Mouse (Mus musculus): ENCODE measurements around the gene Tbc1d16. TPM values are rescaled to one million over a fixed set of nuclear protein-coding genes. Genes with fewer than 3 reads are reported as not detected.

Tbc1d16 gene
- polyA plus RNA-seq, 1 experiment, result 5.8 TPM

DNA sequence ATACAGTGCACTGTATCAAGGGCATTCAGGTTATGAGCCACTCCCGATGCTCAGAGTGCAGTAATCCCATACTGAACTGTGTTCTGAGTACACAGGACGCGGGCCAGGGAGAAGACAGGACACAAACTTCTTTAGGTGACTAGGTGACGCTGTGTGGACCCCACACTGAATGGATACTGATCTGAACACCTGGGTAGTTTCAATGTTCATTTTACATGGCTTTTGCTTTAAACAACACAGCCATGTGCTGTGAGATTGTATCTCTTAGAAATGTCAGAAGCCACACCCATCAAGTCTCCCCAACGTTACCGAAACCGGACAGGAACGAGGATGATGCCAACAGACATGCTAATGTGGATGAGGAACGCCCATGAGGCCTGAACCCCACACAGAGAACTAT lies 35.7 kb downstream of the Tbc1d16 start:
- TF ChIP-seq CTCF (IDR thresholded peaks at IDR 0.05; ENCODE audit: low read depth, low read length), result no peak
- no peak for TF ChIP-seq POLR2A (IDR thresholded peaks at IDR 0.05; ENCODE audit: borderline replicate concordance, low read depth, low read length)
- H3K4me3 ChIP-seq (ENCODE audit: insufficient read depth, low read length), result no peak overlapping the region
- no peak overlapping the region for H3K27ac ChIP-seq (ENCODE audit: insufficient read depth, low read depth, low read length)
- peaks cover 4% of the 10 kb centered on the region; the same call in 1 of the 2 replicates for H3K4me1 ChIP-seq (ENCODE audit: control insufficient read depth, insufficient read depth, low read length)

DNA sequence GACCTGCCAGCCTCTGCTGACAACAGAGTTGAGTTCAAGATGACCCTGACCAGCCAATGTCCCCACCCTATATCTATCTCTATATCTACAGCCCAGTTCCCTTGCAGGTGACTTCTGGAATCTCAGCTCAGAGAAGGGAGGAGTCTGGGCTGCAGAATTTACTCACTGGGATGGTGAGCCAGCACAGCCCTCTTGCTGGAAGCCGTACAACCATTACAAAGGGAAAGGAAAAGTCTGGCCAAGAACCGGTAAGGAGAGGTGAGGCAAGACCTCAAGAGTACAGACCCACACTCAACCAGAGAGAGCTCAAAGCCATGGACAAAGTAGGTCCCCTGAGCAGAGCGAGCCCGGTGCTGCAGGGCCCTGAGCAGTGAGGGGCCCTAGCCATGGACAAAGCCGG lies 36.1 kb downstream of the Tbc1d16 start:
- peaks cover 4% of the 10 kb centered on the region; the same call in 1 of the 2 replicates for H3K4me1 ChIP-seq (ENCODE audit: control insufficient read depth, insufficient read depth, low read length)
- no peak overlapping the region for H3K4me3 ChIP-seq (ENCODE audit: insufficient read depth, low read length)
- TF ChIP-seq POLR2A (IDR thresholded peaks at IDR 0.05; ENCODE audit: borderline replicate concordance, low read depth, low read length), result no peak
- TF ChIP-seq CTCF (IDR thresholded peaks at IDR 0.05; ENCODE audit: low read depth, low read length), result no peak
- H3K27ac ChIP-seq (ENCODE audit: insufficient read depth, low read depth, low read length), result no peak overlapping the region

DNA sequence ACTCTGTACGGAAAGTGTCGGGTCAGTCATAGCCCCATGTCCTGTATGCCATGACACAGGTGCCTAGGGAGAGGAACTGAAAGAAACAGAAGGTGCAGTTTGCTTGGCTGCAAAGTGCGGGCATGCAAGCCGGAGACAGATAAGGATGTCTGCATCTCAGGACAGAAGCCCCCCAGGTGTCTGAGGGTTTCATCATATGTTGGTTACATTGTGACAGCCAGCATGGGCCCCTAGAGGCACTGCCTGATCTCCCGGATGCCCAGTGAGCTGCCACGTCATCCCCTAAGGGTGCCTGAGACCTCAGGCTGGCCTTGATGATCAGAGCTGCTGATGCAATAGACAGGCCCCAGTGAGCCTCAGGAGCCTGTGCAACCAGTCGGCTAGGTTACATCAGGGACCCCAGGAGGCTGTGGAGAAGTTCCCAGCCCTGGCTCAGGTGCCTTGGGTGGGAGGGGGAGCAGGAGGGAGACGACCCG lies 36.7 kb downstream of the Tbc1d16 start:
- H3K4me3 ChIP-seq (ENCODE audit: insufficient read depth, low read length), result no peak overlapping the region
- peaks cover 4% of the 10 kb centered on the region; the same call in 1 of the 2 replicates for H3K4me1 ChIP-seq (ENCODE audit: control insufficient read depth, insufficient read depth, low read length)
- no peak overlapping the region for H3K27ac ChIP-seq (ENCODE audit: insufficient read depth, low read depth, low read length)
- TF ChIP-seq CTCF (IDR thresholded peaks at IDR 0.05; ENCODE audit: low read depth, low read length) (no peak), POLR2A (IDR thresholded peaks at IDR 0.05; ENCODE audit: borderline replicate concordance, low read depth, low read length) (no peak)

DNA sequence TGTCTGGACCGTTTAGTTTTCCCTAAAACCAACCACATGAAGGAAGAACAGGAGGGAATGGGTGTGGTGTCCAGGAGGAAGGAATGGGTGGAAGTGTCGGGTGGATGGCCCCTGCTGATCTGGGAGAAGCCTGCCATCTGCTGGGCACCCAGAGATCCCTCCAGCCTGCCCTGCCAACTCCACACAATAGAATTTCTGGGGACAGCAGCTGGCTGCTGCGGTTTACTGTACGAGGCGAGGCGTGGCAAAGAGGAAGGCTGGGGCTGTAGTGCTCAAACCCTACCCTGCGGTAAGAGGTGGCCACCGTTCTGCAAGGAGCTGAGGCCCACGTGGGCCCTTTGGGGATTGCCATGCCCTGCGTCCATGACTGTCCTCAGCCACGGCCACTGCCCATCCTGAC lies 37.8 kb downstream of the Tbc1d16 start:
- Histone ChIP-seq H3K4me3 (ENCODE audit: insufficient read depth, low read length) (no peak overlapping the region), H3K27ac (ENCODE audit: insufficient read depth, low read depth, low read length) (no peak overlapping the region), H3K4me1 (ENCODE audit: control insufficient read depth, insufficient read depth, low read length) (peaks cover 4% of the 10 kb centered on the region; the same call in 1 of the 2 replicates)
- TF ChIP-seq POLR2A (IDR thresholded peaks at IDR 0.05; ENCODE audit: borderline replicate concordance, low read depth, low read length), result no peak
- peak; percentile 59 for TF ChIP-seq CTCF (IDR thresholded peaks at IDR 0.05; ENCODE audit: low read depth, low read length)

DNA sequence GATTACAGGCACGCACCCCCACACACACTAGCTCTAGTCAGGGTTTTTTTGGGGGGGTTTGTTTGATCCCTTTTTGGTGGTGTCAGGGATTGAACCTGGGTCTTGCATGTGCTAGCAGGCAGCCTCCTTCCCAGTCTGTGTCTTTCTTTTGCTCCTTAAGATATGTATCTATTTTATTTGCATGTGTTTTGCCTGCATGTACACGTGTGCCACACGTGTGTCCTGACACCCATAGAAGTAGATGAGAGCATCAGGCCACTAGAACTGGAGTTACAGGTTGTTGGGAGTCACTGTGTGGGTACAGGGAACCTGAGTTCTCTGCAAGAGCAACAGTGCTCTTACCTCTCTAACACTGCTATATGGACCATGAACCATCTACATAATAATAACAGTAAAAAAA lies 39.0 kb downstream of the Tbc1d16 start:
- TF ChIP-seq POLR2A (IDR thresholded peaks at IDR 0.05; ENCODE audit: borderline replicate concordance, low read depth, low read length), result no peak
- TF ChIP-seq CTCF (IDR thresholded peaks at IDR 0.05; ENCODE audit: low read depth, low read length), result no peak
- Histone ChIP-seq H3K27ac (ENCODE audit: insufficient read depth, low read depth, low read length) (no peak overlapping the region), H3K4me3 (ENCODE audit: insufficient read depth, low read length) (no peak overlapping the region), H3K4me1 (ENCODE audit: control insufficient read depth, insufficient read depth, low read length) (peaks cover 4% of the 10 kb centered on the region; the same call in 1 of the 2 replicates)

DNA sequence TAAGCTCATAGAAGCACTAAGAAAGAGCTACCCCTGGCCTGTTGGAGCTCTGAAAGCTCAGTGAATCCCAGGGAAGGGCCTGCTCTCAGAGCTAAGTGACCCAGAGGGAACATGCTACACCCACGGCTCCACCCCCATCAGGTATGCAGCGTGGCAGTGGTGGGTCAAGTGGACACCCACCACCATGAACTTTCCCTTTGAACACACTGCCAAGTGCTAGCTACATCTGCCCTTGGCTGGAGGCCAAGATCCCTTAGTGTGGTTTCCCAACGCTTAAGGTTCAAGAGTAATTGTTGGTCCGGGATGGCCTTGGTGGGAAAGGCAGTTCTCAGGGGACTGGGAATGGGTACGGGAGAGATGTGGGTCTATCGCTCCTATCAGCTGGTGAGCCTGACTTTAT lies 39.9 kb downstream of the Tbc1d16 start:
- Histone ChIP-seq H3K27ac (ENCODE audit: insufficient read depth, low read depth, low read length) (no peak overlapping the region), H3K4me1 (ENCODE audit: control insufficient read depth, insufficient read depth, low read length) (peaks cover 4% of the 10 kb centered on the region; the same call in 1 of the 2 replicates), H3K4me3 (ENCODE audit: insufficient read depth, low read length) (no peak overlapping the region)
- TF ChIP-seq CTCF (IDR thresholded peaks at IDR 0.05; ENCODE audit: low read depth, low read length), result no peak
- no peak for TF ChIP-seq POLR2A (IDR thresholded peaks at IDR 0.05; ENCODE audit: borderline replicate concordance, low read depth, low read length)

DNA sequence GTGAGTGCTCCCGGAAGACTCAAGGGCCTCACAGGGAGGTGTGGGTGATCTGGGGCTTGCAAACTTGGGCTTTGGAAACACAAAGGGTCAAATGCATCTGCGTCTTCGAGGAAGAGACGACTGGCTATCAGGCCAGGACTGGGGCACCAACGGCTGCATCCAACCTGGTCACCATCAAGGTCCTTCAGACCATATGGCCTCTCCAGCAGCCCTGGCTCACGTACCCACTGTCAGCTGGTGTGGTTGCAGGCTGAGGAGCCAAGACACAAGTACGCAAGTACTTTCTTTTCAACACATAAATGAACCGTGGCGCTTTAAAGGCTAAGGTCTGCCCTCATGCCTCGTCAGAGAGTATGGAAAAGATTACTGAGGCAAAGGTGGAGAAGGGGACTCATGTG lies 40.5 kb downstream of the Tbc1d16 start:
- H3K27ac ChIP-seq (ENCODE audit: insufficient read depth, low read depth, low read length), result no peak overlapping the region
- no peak overlapping the region for H3K4me3 ChIP-seq (ENCODE audit: insufficient read depth, low read length)
- H3K4me1 ChIP-seq (ENCODE audit: control insufficient read depth, insufficient read depth, low read length), result peaks cover 4% of the 10 kb centered on the region; the same call in 1 of the 2 replicates
- TF ChIP-seq POLR2A (IDR thresholded peaks at IDR 0.05; ENCODE audit: borderline replicate concordance, low read depth, low read length) (no peak), CTCF (IDR thresholded peaks at IDR 0.05; ENCODE audit: low read depth, low read length) (0 out of 2 replicates have a peak, but pooled peaks have one; percentile 0)

DNA sequence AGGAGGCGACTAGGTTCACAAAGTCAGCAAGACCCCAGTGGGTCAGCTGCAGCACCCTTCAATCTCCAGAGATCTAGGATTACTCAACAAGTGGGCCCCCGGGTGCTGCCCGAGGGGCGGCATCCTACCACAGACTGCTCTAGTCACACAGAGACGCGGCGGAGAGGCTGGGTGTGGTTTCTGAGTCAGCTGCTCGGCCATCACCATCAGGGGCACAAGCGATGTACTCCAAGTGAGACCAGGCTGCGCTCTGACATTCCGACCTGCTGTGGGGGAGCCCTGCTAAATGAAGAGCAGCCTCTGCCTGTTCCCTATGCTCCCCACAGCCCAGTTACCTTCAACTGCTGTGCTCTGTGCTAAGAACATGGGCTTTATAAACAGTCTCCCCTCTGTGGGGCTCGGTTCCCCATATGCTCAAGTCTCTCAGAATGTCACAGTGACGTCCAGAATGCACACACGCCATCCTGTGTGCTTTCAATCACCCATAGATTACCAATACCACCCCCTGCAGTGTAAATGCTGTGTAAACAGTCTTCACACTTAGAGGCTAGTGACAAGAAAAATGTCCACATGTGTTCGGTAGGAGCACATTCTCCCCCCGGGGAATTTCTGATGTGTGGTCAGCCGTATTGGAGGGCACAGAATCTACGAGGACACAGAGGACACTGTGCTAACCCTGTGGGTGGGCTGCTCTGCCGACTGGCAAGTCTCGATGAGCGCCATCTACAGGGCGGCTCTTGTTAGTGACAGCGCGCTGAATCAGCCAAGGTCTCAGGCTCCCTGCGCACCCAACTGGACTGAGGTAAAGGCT lies 41.1 kb downstream of the Tbc1d16 start:
- no peak overlapping the region for H3K4me3 ChIP-seq (ENCODE audit: insufficient read depth, low read length)
- H3K4me1 ChIP-seq (ENCODE audit: control insufficient read depth, insufficient read depth, low read length), result peaks cover 4% of the 10 kb centered on the region; the same call in 1 of the 2 replicates
- TF ChIP-seq POLR2A (IDR thresholded peaks at IDR 0.05; ENCODE audit: borderline replicate concordance, low read depth, low read length), result no peak
- TF ChIP-seq CTCF (IDR thresholded peaks at IDR 0.05; ENCODE audit: low read depth, low read length), result peak; percentile 70; the same call in 1 of the 2 replicates
- H3K27ac ChIP-seq (ENCODE audit: insufficient read depth, low read depth, low read length), result no peak overlapping the region

DNA sequence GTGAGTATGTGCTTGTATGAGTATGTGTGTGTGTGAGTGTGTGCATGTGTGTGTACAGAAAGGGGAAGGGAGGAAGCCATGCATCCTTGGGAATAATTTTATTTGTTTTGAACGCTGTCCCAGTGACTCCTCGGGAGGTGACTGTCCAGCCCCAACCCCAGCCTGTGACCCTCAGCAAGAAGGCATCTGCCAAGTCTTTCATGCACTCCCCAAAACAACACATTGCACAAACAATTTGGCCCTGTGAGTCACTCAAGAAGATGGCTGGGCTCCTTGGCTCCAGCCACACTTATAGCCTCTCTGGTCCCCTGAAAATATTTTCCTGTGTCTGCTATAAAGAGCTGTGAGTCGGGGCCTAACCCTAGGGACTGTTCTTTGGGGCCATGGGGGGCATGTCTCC lies 41.9 kb downstream of the Tbc1d16 start:
- TF ChIP-seq CTCF (IDR thresholded peaks at IDR 0.05; ENCODE audit: low read depth, low read length) (no peak), POLR2A (IDR thresholded peaks at IDR 0.05; ENCODE audit: borderline replicate concordance, low read depth, low read length) (no peak)
- no peak overlapping the region for H3K4me3 ChIP-seq (ENCODE audit: insufficient read depth, low read length)
- peaks cover 2% of the 10 kb centered on the region; the same call in 1 of the 2 replicates for H3K4me1 ChIP-seq (ENCODE audit: control insufficient read depth, insufficient read depth, low read length)
- H3K27ac ChIP-seq (ENCODE audit: insufficient read depth, low read depth, low read length), result no peak overlapping the region

DNA sequence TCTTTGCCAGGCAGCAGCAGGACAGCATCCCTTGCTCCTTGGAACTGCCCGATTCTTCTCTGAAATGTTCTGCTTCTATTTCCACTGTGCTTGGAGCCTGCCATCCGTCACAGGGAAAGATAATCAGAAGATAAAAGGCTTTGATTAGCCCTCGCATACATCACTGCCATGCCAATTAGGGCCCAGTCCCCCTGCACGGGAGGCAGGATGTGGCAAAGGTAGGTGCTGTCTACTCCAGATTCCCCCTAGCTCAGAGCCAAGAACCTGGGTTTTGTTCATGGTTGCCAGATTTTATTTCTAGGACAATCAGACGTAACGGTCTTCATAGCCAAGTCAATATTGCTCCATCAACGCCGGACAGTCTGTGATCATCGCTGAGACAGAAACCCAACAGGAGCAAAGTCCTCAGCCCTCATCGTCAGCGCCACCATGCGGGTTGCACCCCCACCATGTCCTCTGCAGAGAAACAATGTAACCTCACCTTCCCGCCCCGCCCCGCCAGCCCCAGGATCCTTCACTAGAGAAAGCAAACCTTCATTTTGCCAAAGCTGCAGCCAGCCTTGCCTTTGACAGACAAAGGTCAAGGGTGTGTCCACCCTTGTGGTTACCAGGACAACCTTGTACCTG lies 44.5 kb downstream of the Tbc1d16 start:
- no peak overlapping the region for H3K4me3 ChIP-seq (ENCODE audit: insufficient read depth, low read length)
- TF ChIP-seq CTCF (IDR thresholded peaks at IDR 0.05; ENCODE audit: low read depth, low read length) (no peak), POLR2A (IDR thresholded peaks at IDR 0.05; ENCODE audit: borderline replicate concordance, low read depth, low read length) (no peak)
- no peak overlapping the region for H3K27ac ChIP-seq (ENCODE audit: insufficient read depth, low read depth, low read length)
- no peaks in the 10 kb centered on the region for H3K4me1 ChIP-seq (ENCODE audit: control insufficient read depth, insufficient read depth, low read length)

Measured in bone marrow macrophage, adult 2 months (primary cell).